In the genomic region with DNA sequence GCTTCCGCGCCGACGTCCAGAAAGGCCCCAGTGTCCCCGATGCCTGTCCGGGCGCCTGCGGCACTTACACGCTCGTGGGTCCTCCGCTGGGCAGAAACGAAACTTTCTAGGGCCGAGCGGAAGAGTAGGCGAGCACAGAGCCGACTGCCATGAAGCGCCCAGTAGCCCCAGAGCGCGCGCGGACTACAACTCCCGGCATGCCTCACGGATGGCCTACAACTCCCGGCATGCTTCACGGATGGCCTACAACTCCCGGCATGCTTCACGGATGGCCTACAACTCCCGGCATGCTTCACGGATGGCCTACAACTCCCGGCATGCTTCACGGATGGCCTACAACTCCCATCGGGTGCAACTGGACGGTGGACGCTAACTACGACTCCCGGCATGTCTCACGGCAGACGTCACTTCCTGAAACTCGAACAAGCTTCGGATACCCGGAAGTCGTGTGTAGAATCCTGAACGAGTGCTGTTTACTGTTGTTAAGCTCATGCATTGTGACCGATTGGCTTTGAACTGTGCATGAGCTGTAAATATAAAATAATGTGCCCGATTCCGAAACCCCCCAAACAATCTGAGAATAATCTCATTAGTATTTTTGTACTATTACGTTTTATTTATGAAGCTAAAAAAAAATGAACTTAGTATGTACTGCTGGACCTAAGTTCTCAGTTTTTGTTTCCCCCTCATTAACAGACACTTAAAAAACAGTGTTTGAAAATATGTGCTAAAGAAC, we compare ENCODE assay signal across 8 mouse cellular contexts. TPM values are rescaled to one million over a fixed set of nuclear protein-coding genes. Genes with fewer than 3 reads are reported as not detected.
DNase-seq lines count a peak whose midpoint lies in the region; ATAC-seq and TF ChIP-seq lines count a peak whose summit lies in the region.

TSS of gene Fyco1 (minus strand) at position 187 of the 736 bp plus-strand sequence.

- no peaks in the 10 kb centered on the region for H3K36me3 ChIP-seq in forebrain, embryonic 10.5 days (replicated peaks)
- no peaks in the 10 kb centered on the region for H3K36me3 ChIP-seq in heart, embryonic 15.5 days
- H3K36me3 ChIP-seq in liver, embryonic 14.5 days (replicated peaks; ENCODE audit: control insufficient read depth, insufficient read depth, low read depth): no peaks in the 10 kb centered on the region
- no peaks in the 10 kb centered on the region for H3K36me3 ChIP-seq in neural tube, embryonic 11.5 days (ENCODE audit: control insufficient read depth, insufficient read depth, low read length)
- no peaks in the 10 kb centered on the region for H3K36me3 ChIP-seq in stomach, postnatal 0 days (ENCODE audit: control insufficient read depth, insufficient read depth, low read length)

- peaks cover 18% of the 10 kb centered on the region for H3K4me1 ChIP-seq in forebrain, embryonic 10.5 days
- peaks cover 13% of the 10 kb centered on the region for H3K4me1 ChIP-seq in heart, embryonic 15.5 days (replicated peaks)
- peaks cover 18 to 24% of the 10 kb centered on the region in 2 experiments for H3K4me1 ChIP-seq in liver, embryonic 14.5 days (replicated peaks; ENCODE audit: control insufficient read depth in 2 of 2, insufficient read depth in 2 of 2, low read length in 1 of 2)
- H3K4me1 ChIP-seq in neural tube, embryonic 11.5 days (ENCODE audit: control insufficient read depth, insufficient read depth, low read length): peaks cover 6% of the 10 kb centered on the region; the same call in 1 of the 2 replicates
- no peaks in the 10 kb centered on the region; the same call in 1 of the 2 replicates for H3K4me1 ChIP-seq in stomach, postnatal 0 days (replicated peaks; ENCODE audit: control insufficient read depth, insufficient read depth)

- ATAC-seq in heart, embryonic 15.5 days (replicated peaks; ENCODE audit: insufficient number of reproducible peaks, insufficient read depth, low FRiP score, low read depth): peak; percentile 94
- ATAC-seq in liver, embryonic 14.5 days (ENCODE audit: insufficient read depth): peak; percentile 94
- ATAC-seq in neural tube, embryonic 11.5 days (ENCODE audit: insufficient read depth, low FRiP score, low TSS enrichment): peak; percentile 97
- peak; percentile 98 for ATAC-seq in stomach, postnatal 0 days (ENCODE audit: low FRiP score, low TSS enrichment)

- WGBS in forebrain, embryonic 10.5 days: under 1% methylated on average over 47 of the region's 47 CpGs
- under 1% methylated on average over 47 of the region's 47 CpGs for WGBS in heart, embryonic 15.5 days
- WGBS in liver, embryonic 14.5 days (ENCODE audit: insufficient replicate concordance): under 1% methylated on average over 47 of the region's 47 CpGs
- WGBS in neural tube, embryonic 11.5 days: under 1% methylated on average over 47 of the region's 47 CpGs
- WGBS in stomach, postnatal 0 days: under 1% methylated on average over 47 of the region's 47 CpGs

- DNase-seq in CD8-positive naive resting alpha-beta T cell, adult 2 months (ENCODE audit: low read depth in 2 of 2, low spot score in 2 of 2): peak; percentile 90 to 93
- peak; percentile 87 for DNase-seq in c-Kit-positive CD71-negative TER-119-negative erythroid progenitor cells, embryonic 14.5 days (ENCODE audit: low read depth)
- peak; percentile 92 for DNase-seq in forebrain, embryonic 10.5 days (ENCODE audit: extremely low spot score, low spot score)
- peak; percentile 94 to 99 for DNase-seq in kidney, postnatal 25 days
- peak; percentile 97 to 98 (median 97) for DNase-seq in liver, embryonic 14.5 days (ENCODE audit: low read depth in 3 of 3, low spot score in 3 of 3)
- peak; percentile 90 for DNase-seq in neural tube, embryonic 11.5 days (ENCODE audit: low spot score)
- peak; percentile 91 for DNase-seq in stomach, postnatal 0 days (ENCODE audit: low spot score)

- no peak; the same call in 1 of the 2 replicates for TF ChIP-seq CTCF in liver, embryonic 14.5 days (IDR thresholded peaks at IDR 0.05; ENCODE audit: low read depth)
- no peak for TF ChIP-seq CTCF in stomach, postnatal 0 days (IDR thresholded peaks at IDR 0.05; ENCODE audit: low read depth)

- no peak; the same call in 1 of the 2 replicates for TF ChIP-seq EP300 in liver, embryonic 14.5 days (IDR thresholded peaks at IDR 0.05; ENCODE audit: low read depth)
- TF ChIP-seq EP300 in stomach, postnatal 0 days (optimal IDR thresholded peaks at IDR 0.05): peak; percentile 50

- peak within 1 kb of the TSS; percentile 87 for H3K9ac ChIP-seq in heart, embryonic 15.5 days
- peak within 1 kb of the TSS; percentile 98 for H3K9ac ChIP-seq in liver, embryonic 14.5 days (replicated peaks)
- peak within 1 kb of the TSS; percentile 63 for H3K9ac ChIP-seq in neural tube, embryonic 11.5 days (ENCODE audit: low read length)
- peak within 1 kb of the TSS; percentile 95 for H3K9ac ChIP-seq in stomach, postnatal 0 days (ENCODE audit: low read length)

- H3K27ac ChIP-seq in forebrain, embryonic 10.5 days: peak within 1 kb of the TSS; percentile 88
- peak within 1 kb of the TSS; percentile 96 for H3K27ac ChIP-seq in heart, embryonic 15.5 days
- H3K27ac ChIP-seq in liver, embryonic 14.5 days: peak within 1 kb of the TSS; percentile 80
- H3K27ac ChIP-seq in neural tube, embryonic 11.5 days (ENCODE audit: low read depth, low read length): 0 out of 2 replicates have a peak within 1 kb of the TSS, but pooled peaks have one; percentile 1
- H3K27ac ChIP-seq in stomach, postnatal 0 days (replicated peaks): peak within 1 kb of the TSS; percentile 99

- H3K4me3 ChIP-seq in forebrain, embryonic 10.5 days: peak within 1 kb of the TSS; percentile 78
- peak within 1 kb of the TSS; percentile 86 for H3K4me3 ChIP-seq in heart, embryonic 15.5 days
- peak within 1 kb of the TSS; percentile 72 to 97 for H3K4me3 ChIP-seq in liver, embryonic 14.5 days (ENCODE audit: insufficient read depth in 1 of 2, low read depth in 2 of 2, low read length in 2 of 2)
- peak within 1 kb of the TSS; percentile 68 for H3K4me3 ChIP-seq in neural tube, embryonic 11.5 days (ENCODE audit: low read depth, low read length)
- peak within 1 kb of the TSS; percentile 84 for H3K4me3 ChIP-seq in stomach, postnatal 0 days (ENCODE audit: low read depth, low read length)

- peak within 1 kb of the TSS; percentile 75 for H3K4me2 ChIP-seq in heart, embryonic 15.5 days
- peak within 1 kb of the TSS; percentile 83 for H3K4me2 ChIP-seq in liver, embryonic 14.5 days (ENCODE audit: low read depth)
- peak within 1 kb of the TSS; percentile 66 for H3K4me2 ChIP-seq in neural tube, embryonic 11.5 days (ENCODE audit: low read depth)
- H3K4me2 ChIP-seq in stomach, postnatal 0 days (replicated peaks; ENCODE audit: low read depth): peak within 1 kb of the TSS; percentile 75

- H3K9me3 ChIP-seq in forebrain, embryonic 10.5 days: no peaks in the 10 kb centered on the region
- H3K9me3 ChIP-seq in heart, embryonic 15.5 days (replicated peaks): no peaks in the 10 kb centered on the region
- no peaks in the 10 kb centered on the region for H3K9me3 ChIP-seq in liver, embryonic 14.5 days (ENCODE audit: control insufficient read depth, low read length)
- no peaks in the 10 kb centered on the region for H3K9me3 ChIP-seq in neural tube, embryonic 11.5 days (ENCODE audit: control insufficient read depth, low read length)
- no peaks in the 10 kb centered on the region for H3K9me3 ChIP-seq in stomach, postnatal 0 days (ENCODE audit: control insufficient read depth, low read length)

- no peaks in the 10 kb centered on the region for H3K27me3 ChIP-seq in forebrain, embryonic 10.5 days (ENCODE audit: poor library complexity, severe bottlenecking)
- no peaks in the 10 kb centered on the region for H3K27me3 ChIP-seq in heart, embryonic 15.5 days
- H3K27me3 ChIP-seq in liver, embryonic 14.5 days (ENCODE audit: control insufficient read depth, insufficient read depth, low read length): no peaks in the 10 kb centered on the region
- no peaks in the 10 kb centered on the region for H3K27me3 ChIP-seq in neural tube, embryonic 11.5 days (ENCODE audit: control insufficient read depth, insufficient read depth, low read length)
- H3K27me3 ChIP-seq in stomach, postnatal 0 days (ENCODE audit: control insufficient read depth, insufficient read depth, low read length): no peaks in the 10 kb centered on the region

RNA-seq across cellular contexts. Expression of gene Fyco1, which starts in this region (rescaled TPM):
- 10.2 and 11.1 TPM in 2 replicates for polyA plus RNA-seq in forebrain, embryonic 10.5 days (2016; fragmentation: Nextera tagmentation; extraction: Ambion mirVana)
- 30.9 and 33.4 TPM in 2 replicates for polyA plus RNA-seq in heart, embryonic 15.5 days (2015; fragmentation: Nextera tagmentation; extraction: Ambion mirVana)
- 2.1 and 2.5 TPM in 2 replicates for polyA plus RNA-seq in liver, embryonic 14.5 days (2012; rRNA removed)
- polyA plus RNA-seq in liver, embryonic 14.5 days (2014; fragmentation: Nextera tagmentation; extraction: Ambion mirVana): 1.6 and 2.9 TPM in 2 replicates
- polyA plus RNA-seq in neural tube, embryonic 11.5 days (2014; fragmentation: Nextera tagmentation; extraction: Ambion mirVana): 6.2 and 6.7 TPM in 2 replicates
- 6.8 and 6.9 TPM in 2 replicates for polyA plus RNA-seq in stomach, postnatal 0 days (2015; fragmentation: Nextera tagmentation; extraction: Ambion mirVana)

Comparison
In these comparisons a context has a peak if more than half of its experiments do, and no peak if none do; other contexts are left out.
1. Peak in every context shown above with its lines: DNase-seq, ATAC-seq, H3K4me3 ChIP-seq and H3K27ac ChIP-seq.
2. H3K27ac ChIP-seq: peak in every context shown above with its lines; median percentile 99 in stomach, postnatal 0 days; 96 in heart, embryonic 15.5 days; 88 in forebrain, embryonic 10.5 days; 80 in liver, embryonic 14.5 days; 1 in neural tube, embryonic 11.5 days.